ENCODE assay signal across 32 mouse cellular contexts in the genomic region with DNA sequence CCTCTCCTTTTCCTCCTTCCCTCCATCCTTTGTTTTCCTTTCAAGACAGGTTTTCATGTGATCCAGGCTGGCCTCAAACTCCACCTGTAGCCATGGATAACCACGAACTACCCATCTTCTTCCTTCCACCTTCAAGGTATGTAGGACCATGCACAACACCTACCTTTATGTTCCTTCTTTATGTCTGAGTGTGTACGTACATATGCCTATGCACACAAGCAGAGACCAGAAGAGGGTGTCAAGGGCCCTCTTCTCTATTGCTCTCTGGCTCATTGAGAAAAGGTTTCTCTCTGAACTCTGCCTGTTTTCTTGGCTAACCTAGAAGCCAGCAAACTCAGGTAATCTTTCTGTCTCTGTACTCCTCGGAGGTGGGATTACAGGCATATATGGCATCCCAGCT.
"Had no signal": no experiment of that assay in that cellular context is flagged by ENCODE, and none has a peak within 500 bp of the region (broad histone marks: within the 10 kb centered on the region; RNA-seq: fewer than 3 reads in every experiment).

No protein-coding gene starts in this region.

- H3K4me1 ChIP-seq: heart, embryonic 12.5 days; intestine, embryonic 15.5 days had no signal

- H3K4me2 ChIP-seq: heart, embryonic 11.5 days; heart, embryonic 12.5 days; heart, embryonic 13.5 days; heart, embryonic 15.5 days; hindbrain, embryonic 12.5 days; hindbrain, embryonic 13.5 days; hindbrain, embryonic 14.5 days; hindbrain, embryonic 15.5 days; intestine, embryonic 15.5 days; kidney, embryonic 15.5 days had no signal

- H3K36me3 ChIP-seq: heart, embryonic 10.5 days; heart, embryonic 12.5 days; heart, embryonic 13.5 days; heart, embryonic 15.5 days; hindbrain, embryonic 10.5 days; hindbrain, embryonic 12.5 days; hindbrain, embryonic 13.5 days; hindbrain, embryonic 15.5 days; intestine, embryonic 15.5 days; kidney, embryonic 15.5 days had no signal

- H3K9me3 ChIP-seq: heart, embryonic 10.5 days; heart, embryonic 12.5 days; heart, embryonic 13.5 days; heart, embryonic 15.5 days; hindbrain, embryonic 10.5 days; hindbrain, embryonic 12.5 days; hindbrain, embryonic 13.5 days; hindbrain, embryonic 15.5 days; intestine, embryonic 15.5 days; kidney, embryonic 15.5 days had no signal

- H3K4me3 ChIP-seq: heart, adult 2 months; heart, embryonic 10.5 days; heart, embryonic 12.5 days; heart, embryonic 13.5 days; heart, embryonic 15.5 days; hindbrain, embryonic 10.5 days; hindbrain, embryonic 12.5 days; hindbrain, embryonic 13.5 days; hindbrain, embryonic 15.5 days; intestine, embryonic 15.5 days; kidney, embryonic 15.5 days; layer of hippocampus, adult 2 months had no signal

- H3K27ac ChIP-seq: heart, adult 2 months; heart, embryonic 10.5 days; heart, embryonic 13.5 days; heart, embryonic 15.5 days; hindbrain, embryonic 10.5 days; hindbrain, embryonic 12.5 days; hindbrain, embryonic 13.5 days; hindbrain, embryonic 14.5 days; intestine, embryonic 15.5 days; kidney, embryonic 15.5 days; kidney, postnatal 0 days; layer of hippocampus, adult 2 months had no signal

- H3K9ac ChIP-seq: heart, embryonic 12.5 days; heart, embryonic 13.5 days; heart, embryonic 15.5 days; hindbrain, embryonic 12.5 days; hindbrain, embryonic 13.5 days; hindbrain, embryonic 14.5 days; hindbrain, embryonic 15.5 days; intestine, embryonic 15.5 days; kidney, embryonic 15.5 days had no signal

- H3K27me3 ChIP-seq: intestine, embryonic 15.5 days had no signal

- DNase-seq: heart, adult 2 months; heart, postnatal 10 days; heart, postnatal 14 days; heart, postnatal 36 days; heart, postnatal 4 days; kidney, adult 11 months; kidney, adult 18-20 months; kidney, adult 2 months; kidney, adult 8-10 months; kidney, adult 9 months; kidney, postnatal 10 days; kidney, postnatal 14 days; kidney, postnatal 36 days; kidney, postnatal 4 days; layer of hippocampus, adult 9-11 months had no signal

- ATAC-seq: inflammation-experienced regulatory T-cells, adult 6 months; intestine, embryonic 15.5 days; intestine, embryonic 16.5 days; intestine, postnatal 0 days had no signal
